Mouse (Mus musculus): ENCODE data around the gene AY358078. TPM values are rescaled to one million over a fixed set of nuclear protein-coding genes. Genes with fewer than 3 reads are reported as not detected.

The AY358078 gene
- polyA plus RNA-seq (2015; fragmentation: Illumina TruSeq; extraction: RNeasy Lipid Tissue Mini Kit (QIAGEN cat#74804); ENCODE audit: insufficient read depth, low read depth, low replicate concordance) = not detected

DNA sequence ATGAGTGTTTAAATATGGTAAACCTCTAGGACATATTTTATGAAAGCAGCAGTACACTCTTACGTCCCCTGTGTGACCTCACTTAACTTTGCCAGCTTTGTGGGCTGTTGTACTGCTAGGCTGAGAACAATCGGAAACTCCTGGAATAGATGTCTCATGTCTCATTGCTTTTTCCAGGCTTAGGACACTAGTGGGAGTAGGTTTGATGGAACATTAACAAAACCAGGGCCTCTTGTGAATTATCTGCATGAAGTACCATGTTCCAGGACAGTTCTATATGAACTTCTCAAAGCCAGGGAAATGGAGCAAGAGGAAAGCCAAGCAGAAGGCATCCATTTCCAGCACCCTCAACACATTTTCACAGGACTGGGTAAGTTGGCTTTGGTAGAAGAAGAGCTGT lies at the start of gene AY358078:
TSS of gene AY358078 (plus strand) at position 301 of the 400 bp plus-strand sequence.

GRCm38 (mm10) chr14:51773490-51773889 lies 26.4 kb upstream of the AY358078 start, which contains the start of gene Ang4:
TSS of gene Ang4 (minus strand) at chr14:51773590.

GRCm38 (mm10) chr14:51853399-51853798 lies 53.6 kb downstream of the AY358078 start, which contains the start of gene Ear6:
TSS of gene Ear6 (plus strand) at chr14:51853699.

Other genes starting within 250 kb of the AY358078 start
- not detected for gene Gm5622, start 247.3 kb upstream of the AY358078 start, polyA plus RNA-seq (2015; fragmentation: Illumina TruSeq; extraction: RNeasy Lipid Tissue Mini Kit (QIAGEN cat#74804); ENCODE audit: insufficient read depth, low read depth, low replicate concordance)
- not detected for gene Gm17175, start 226.0 kb upstream of the AY358078 start, polyA plus RNA-seq (2015; fragmentation: Illumina TruSeq; extraction: RNeasy Lipid Tissue Mini Kit (QIAGEN cat#74804); ENCODE audit: insufficient read depth, low read depth, low replicate concordance)
- gene Gm17174, start 207.9 kb upstream of the AY358078 start, polyA plus RNA-seq (2015; fragmentation: Illumina TruSeq; extraction: RNeasy Lipid Tissue Mini Kit (QIAGEN cat#74804); ENCODE audit: insufficient read depth, low read depth, low replicate concordance) = not detected
- gene Gm17078, start 188.7 kb upstream of the AY358078 start, polyA plus RNA-seq (2015; fragmentation: Illumina TruSeq; extraction: RNeasy Lipid Tissue Mini Kit (QIAGEN cat#74804); ENCODE audit: insufficient read depth, low read depth, low replicate concordance) = not detected
- not detected for gene Gm4181, start 164.4 kb upstream of the AY358078 start, polyA plus RNA-seq (2015; fragmentation: Illumina TruSeq; extraction: RNeasy Lipid Tissue Mini Kit (QIAGEN cat#74804); ENCODE audit: insufficient read depth, low read depth, low replicate concordance)
- not detected for gene Gm17079, start 104.6 kb upstream of the AY358078 start, polyA plus RNA-seq (2015; fragmentation: Illumina TruSeq; extraction: RNeasy Lipid Tissue Mini Kit (QIAGEN cat#74804); ENCODE audit: insufficient read depth, low read depth, low replicate concordance)
- not detected for gene Gm5800, start 82.9 kb upstream of the AY358078 start, polyA plus RNA-seq (2015; fragmentation: Illumina TruSeq; extraction: RNeasy Lipid Tissue Mini Kit (QIAGEN cat#74804); ENCODE audit: insufficient read depth, low read depth, low replicate concordance)
- not detected for gene Ang4, start 26.5 kb upstream of the AY358078 start, polyA plus RNA-seq (2015; fragmentation: Illumina TruSeq; extraction: RNeasy Lipid Tissue Mini Kit (QIAGEN cat#74804); ENCODE audit: insufficient read depth, low read depth, low replicate concordance)
- gene Ear6, start 53.7 kb downstream of the AY358078 start, polyA plus RNA-seq (2015; fragmentation: Illumina TruSeq; extraction: RNeasy Lipid Tissue Mini Kit (QIAGEN cat#74804); ENCODE audit: insufficient read depth, low read depth, low replicate concordance) = not detected
- gene Mettl17, start 84.8 kb downstream of the AY358078 start, polyA plus RNA-seq (2015; fragmentation: Illumina TruSeq; extraction: RNeasy Lipid Tissue Mini Kit (QIAGEN cat#74804); ENCODE audit: insufficient read depth, low read depth, low replicate concordance) = 14.3 TPM
- 1.00 TPM for gene Slc39a2, start 92.8 kb downstream of the AY358078 start, polyA plus RNA-seq (2015; fragmentation: Illumina TruSeq; extraction: RNeasy Lipid Tissue Mini Kit (QIAGEN cat#74804); ENCODE audit: insufficient read depth, low read depth, low replicate concordance)
- 19.1 TPM for gene Ndrg2, start 114.1 kb downstream of the AY358078 start, polyA plus RNA-seq (2015; fragmentation: Illumina TruSeq; extraction: RNeasy Lipid Tissue Mini Kit (QIAGEN cat#74804); ENCODE audit: insufficient read depth, low read depth, low replicate concordance)
- gene Tppp2, start 118.4 kb downstream of the AY358078 start, polyA plus RNA-seq (2015; fragmentation: Illumina TruSeq; extraction: RNeasy Lipid Tissue Mini Kit (QIAGEN cat#74804); ENCODE audit: insufficient read depth, low read depth, low replicate concordance) = not detected
- gene Rnase13, start 122.7 kb downstream of the AY358078 start, polyA plus RNA-seq (2015; fragmentation: Illumina TruSeq; extraction: RNeasy Lipid Tissue Mini Kit (QIAGEN cat#74804); ENCODE audit: insufficient read depth, low read depth, low replicate concordance) = not detected
- gene Arhgef40, start 184.7 kb downstream of the AY358078 start, polyA plus RNA-seq (2015; fragmentation: Illumina TruSeq; extraction: RNeasy Lipid Tissue Mini Kit (QIAGEN cat#74804); ENCODE audit: insufficient read depth, low read depth, low replicate concordance) = 17.2 TPM
- gene Tmem253, start 215.6 kb downstream of the AY358078 start, polyA plus RNA-seq (2015; fragmentation: Illumina TruSeq; extraction: RNeasy Lipid Tissue Mini Kit (QIAGEN cat#74804); ENCODE audit: insufficient read depth, low read depth, low replicate concordance) = not detected
- 9.1 TPM for gene Zfp219, start 220.7 kb downstream of the AY358078 start, polyA plus RNA-seq (2015; fragmentation: Illumina TruSeq; extraction: RNeasy Lipid Tissue Mini Kit (QIAGEN cat#74804); ENCODE audit: insufficient read depth, low read depth, low replicate concordance)
- gene Olfr221, start 242.4 kb downstream of the AY358078 start, polyA plus RNA-seq (2015; fragmentation: Illumina TruSeq; extraction: RNeasy Lipid Tissue Mini Kit (QIAGEN cat#74804); ENCODE audit: insufficient read depth, low read depth, low replicate concordance) = not detected